Mouse (Mus musculus) neural tube, embryonic 13.5 days (tissue): Measurements from ENCODE around the gene Scn5a. TPM values are rescaled to one million over a fixed set of nuclear protein-coding genes. Genes with fewer than 3 reads are reported as not detected.

Experiments
- ATAC-seq: fragments of 200-750 bp; cut with Nextera tagmentation; 2 replicates; pipeline ENCODE4 v1.8.0; 2017; ENCODE audit warnings: low read depth, mild to moderate bottlenecking, moderate TSS enrichment, moderate library complexity
- H3K27ac ChIP-seq: fragments of 300-500 bp; sonication (generic); replicated peaks from 2 replicates; pipeline ENCODE4 v1.5.1; 2015; ENCODE audit warnings: moderate library complexity, mild to moderate bottlenecking, inconsistent platforms
- H3K27me3 ChIP-seq: fragments of 300-500 bp; sonication (generic); 2 replicates; pipeline ENCODE4 v1.6.1; 2015; ENCODE audit warnings: mild to moderate bottlenecking, inconsistent platforms
- H3K36me3 ChIP-seq: fragments of 300-500 bp; sonication (generic); 2 replicates; pipeline ENCODE4 v1.6.1; 2015; ENCODE audit warnings: mild to moderate bottlenecking, inconsistent platforms
- H3K4me1 ChIP-seq: fragments of 300-500 bp; sonication (generic); replicated peaks from 2 replicates; pipeline ENCODE4 v1.6.1; 2015; ENCODE audit warnings: inconsistent platforms
- H3K4me2 ChIP-seq: fragments of 300-500 bp; sonication (generic); 2 replicates; pipeline ENCODE4 v1.6.1; 2015; ENCODE audit warnings: inconsistent platforms, mild to moderate bottlenecking, moderate library complexity
- H3K4me3 ChIP-seq: fragments of 300-500 bp; sonication (generic); 2 replicates; pipeline ENCODE4 v1.5.1; 2015; ENCODE audit warnings: mild to moderate bottlenecking, inconsistent platforms
- H3K9ac ChIP-seq: fragments of 300-500 bp; sonication (generic); 2 replicates; pipeline ENCODE4 v1.6.1; 2015; ENCODE audit warnings: moderate library complexity, mild to moderate bottlenecking, inconsistent platforms
- H3K9me3 ChIP-seq: fragments of 300-500 bp; sonication (generic); 2 replicates; pipeline ENCODE4 v1.6.1; 2016; ENCODE audit warnings: inconsistent platforms
- WGBS: fragments of 180-500 bp; shearing (Covaris S2); methylation state at CpG from one replicate; pipeline ENCODE4 v1.1.7; 2015; 5-methylcytosine and 5-hydroxymethylcytosine counted together
- polyA plus RNA-seq: library from polyadenylated mRNA; unstranded; fragments of >200 nt; fragmentation: Nextera tagmentation; extraction: Ambion mirVana; gene quantifications from 2 replicates; pipeline ENCODE4 v1.2.1, GENCODE M21; 2015

The Scn5a gene
- polyA plus RNA-seq, 1 experiment from 2014 or later = 1.1 TPM

DNA sequence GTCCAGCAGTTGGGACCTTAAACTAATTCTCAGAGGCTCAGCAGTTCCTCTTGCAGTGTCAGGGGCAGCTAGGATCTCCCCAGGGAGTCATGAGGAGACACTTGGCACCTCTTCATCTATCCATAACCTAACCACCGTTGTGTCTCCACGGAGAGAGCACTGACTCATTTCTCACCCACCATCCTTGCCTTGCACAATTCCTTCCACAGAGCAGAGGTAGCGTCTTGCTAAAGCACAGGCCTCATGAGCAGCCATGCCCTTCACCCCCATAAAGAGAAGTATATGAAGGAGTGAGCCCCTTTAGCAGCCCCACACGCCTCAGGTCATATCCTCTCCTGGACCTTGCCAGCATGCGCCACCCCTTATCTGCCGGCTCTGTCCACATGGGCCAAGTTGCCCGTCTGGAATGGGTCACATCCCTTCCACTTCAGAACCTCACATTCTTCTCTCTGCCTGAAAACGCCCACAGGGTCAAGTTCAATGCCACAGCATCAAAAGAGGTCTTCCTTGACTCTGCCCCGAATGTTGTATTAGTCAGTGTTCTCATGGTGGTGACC, 105.1 kb downstream of the Scn5a start:
- Histone ChIP-seq H3K27ac (no peak overlapping the region), H3K4me1 (peaks cover 14% of the 10 kb centered on the region), H3K27me3 (no peaks in the 10 kb centered on the region), H3K9ac (no peak overlapping the region), H3K36me3 (peaks cover 16% of the 10 kb centered on the region), H3K9me3 (no peaks in the 10 kb centered on the region), H3K4me3 (no peak overlapping the region), H3K4me2 (no peak overlapping the region)
- 82% methylated on average over 9 of the region's 9 CpGs for WGBS
- ATAC-seq = no peak

DNA sequence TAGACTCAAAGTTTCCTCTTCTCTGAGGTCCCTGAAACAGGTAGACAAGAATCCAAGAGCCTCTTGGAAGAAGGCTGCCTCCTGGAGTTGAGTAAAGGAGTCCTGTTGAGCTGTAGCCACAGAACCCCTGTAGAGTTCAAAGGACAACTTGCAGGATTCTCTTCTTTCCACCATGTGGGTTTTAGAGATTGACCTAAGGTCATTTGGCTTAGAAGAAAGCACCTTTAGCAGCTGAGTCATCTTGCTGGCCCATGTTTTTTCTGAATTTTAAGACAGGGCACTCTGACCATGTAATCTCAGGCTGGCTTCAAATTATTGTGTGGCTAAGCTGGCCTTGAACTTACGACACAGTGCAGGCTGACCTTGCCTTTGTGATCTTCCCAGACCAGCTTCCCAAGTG, 105.8 kb downstream of the Scn5a start:
- 79% methylated on average over 1 of the region's 1 CpGs for WGBS

DNA sequence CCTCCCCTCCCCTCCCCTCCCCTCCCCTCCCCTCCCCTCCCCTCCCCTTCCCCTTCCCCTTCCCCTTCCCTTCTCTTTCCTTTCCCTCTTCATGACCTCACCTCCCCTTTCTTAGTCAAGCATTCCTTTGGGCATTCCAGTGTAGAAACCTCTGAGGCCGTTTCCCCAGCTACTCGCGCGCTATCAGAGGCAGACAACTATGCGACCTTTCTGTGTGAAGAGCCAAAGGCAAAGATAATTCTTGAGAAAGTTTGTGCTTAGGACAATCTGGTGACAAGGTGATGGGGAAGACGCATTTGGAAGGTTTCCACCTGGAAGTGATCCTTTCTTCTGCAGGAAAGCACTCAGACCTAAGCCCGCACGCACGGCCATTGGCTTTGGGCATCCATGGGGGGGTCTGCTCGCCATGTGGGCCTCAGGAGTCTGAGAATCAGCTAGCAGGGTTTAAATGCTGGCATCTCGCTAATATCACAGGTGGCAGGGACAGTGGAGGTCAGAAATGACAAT, 106.4 kb downstream of the Scn5a start:
- H3K9me3 ChIP-seq = no peaks in the 10 kb centered on the region
- H3K4me3 ChIP-seq = no peak overlapping the region
- peaks cover 28% of the 10 kb centered on the region for H3K36me3 ChIP-seq
- no peak for ATAC-seq
- H3K27ac ChIP-seq = no peak overlapping the region
- H3K4me2 ChIP-seq = no peak overlapping the region
- peaks cover 2% of the 10 kb centered on the region for H3K4me1 ChIP-seq
- no peaks in the 10 kb centered on the region for H3K27me3 ChIP-seq
- H3K9ac ChIP-seq = no peak overlapping the region
- WGBS = 81% methylated on average over 11 of the region's 11 CpGs

More for the DNA sequence above, 105.8 kb downstream of the Scn5a start:
- Histone ChIP-seq H3K9me3 (no peaks in the 10 kb centered on the region), H3K4me2 (no peak overlapping the region), H3K4me3 (no peak overlapping the region), H3K27me3 (no peaks in the 10 kb centered on the region), H3K36me3 (peaks cover 23% of the 10 kb centered on the region), H3K4me1 (peaks cover 7% of the 10 kb centered on the region), H3K9ac (no peak overlapping the region), H3K27ac (no peak overlapping the region)
- no peak for ATAC-seq

DNA sequence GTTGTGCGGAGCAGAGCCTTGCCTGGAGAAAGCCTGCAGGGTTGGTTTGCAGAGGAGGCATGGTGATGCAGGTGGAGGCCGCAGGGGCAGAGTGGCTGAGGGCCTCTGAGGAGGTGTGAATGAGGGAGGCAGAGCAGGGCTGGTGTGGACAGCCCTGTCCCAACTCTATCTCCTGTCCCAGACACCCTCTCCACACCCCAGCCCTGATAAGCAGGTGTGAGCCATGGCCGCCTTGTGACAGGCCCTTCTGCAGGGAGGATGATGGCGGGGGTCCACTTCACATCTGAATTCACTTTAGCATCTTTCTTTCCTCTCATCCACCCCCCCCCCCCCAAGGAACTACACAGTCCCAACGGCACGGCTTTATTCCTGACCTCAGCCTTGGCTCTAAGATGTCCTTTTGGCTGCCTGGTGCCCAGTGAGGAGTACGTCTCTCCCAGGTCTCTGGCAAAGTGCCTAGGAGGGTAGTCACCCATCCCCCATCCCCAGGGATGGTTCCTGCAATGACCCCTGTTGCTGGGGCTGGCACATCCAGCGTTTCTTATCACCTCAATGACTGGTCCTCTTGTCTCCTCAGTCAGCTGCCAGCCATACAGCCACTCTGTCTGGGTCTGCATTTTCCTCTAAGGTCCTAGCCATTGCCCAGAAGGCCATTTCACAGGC, 109.0 kb downstream of the Scn5a start:
- Histone ChIP-seq H3K4me2 (no peak overlapping the region), H3K9ac (no peak overlapping the region), H3K27me3 (no peaks in the 10 kb centered on the region), H3K9me3 (no peaks in the 10 kb centered on the region), H3K4me1 (no peaks in the 10 kb centered on the region; the same call in 1 of the 2 replicates), H3K27ac (no peak overlapping the region), H3K4me3 (no peak overlapping the region), H3K36me3 (peaks cover 52% of the 10 kb centered on the region)
- ATAC-seq = no peak
- 82% methylated on average over 8 of the region's 8 CpGs for WGBS

- H3K27me3 ChIP-seq = no peaks in the 10 kb centered on the region
- H3K9me3 ChIP-seq = no peaks in the 10 kb centered on the region
- H3K27ac ChIP-seq = no peak overlapping the region
- ATAC-seq = 0 out of 2 replicates have a peak, but pooled peaks have one; percentile 52
- H3K9ac ChIP-seq = no peak overlapping the region
- H3K4me3 ChIP-seq = no peak overlapping the region
- peaks cover 79% of the 10 kb centered on the region for H3K36me3 ChIP-seq
- WGBS = 63% methylated on average over 7 of the region's 7 CpGs
- no peaks in the 10 kb centered on the region; the same call in 1 of the 2 replicates for H3K4me1 ChIP-seq
- no peak overlapping the region for H3K4me2 ChIP-seq
Measured at GRCm38 (mm10) chr9:119465595-119465994, 113.2 kb downstream of the Scn5a start.

GRCm38 (mm10) chr9:119465056-119465455, 113.8 kb downstream of the Scn5a start:
- no peaks in the 10 kb centered on the region for H3K9me3 ChIP-seq
- no peak overlapping the region for H3K4me2 ChIP-seq
- H3K9ac ChIP-seq = no peak overlapping the region
- H3K4me1 ChIP-seq = no peaks in the 10 kb centered on the region; the same call in 1 of the 2 replicates
- H3K27ac ChIP-seq = no peak overlapping the region
- H3K4me3 ChIP-seq = no peak overlapping the region
- ATAC-seq = no peak
- no peaks in the 10 kb centered on the region for H3K27me3 ChIP-seq
- WGBS = 78% methylated on average over 6 of the region's 6 CpGs
- peaks cover 75% of the 10 kb centered on the region for H3K36me3 ChIP-seq

- whole genome bisulfite sequencing = 51% methylated on average over 8 of the region's 8 CpGs
- H3K4me2 ChIP-seq = no peak overlapping the region
- ATAC-seq = no peak
- no peak overlapping the region for H3K4me3 ChIP-seq
- H3K27me3 ChIP-seq = no peaks in the 10 kb centered on the region
- H3K9ac ChIP-seq = no peak overlapping the region
- H3K4me1 ChIP-seq = no peaks in the 10 kb centered on the region
- H3K27ac ChIP-seq = no peak overlapping the region
- H3K9me3 ChIP-seq = no peaks in the 10 kb centered on the region
- peaks cover 68% of the 10 kb centered on the region for H3K36me3 ChIP-seq
Measured at GRCm38 (mm10) chr9:119460410-119460809, 118.4 kb downstream of the Scn5a start.

- Histone ChIP-seq H3K4me2 (no peak overlapping the region), H3K27me3 (no peaks in the 10 kb centered on the region), H3K9ac (no peak overlapping the region), H3K27ac (no peak overlapping the region), H3K4me3 (no peak overlapping the region), H3K4me1 (no peaks in the 10 kb centered on the region), H3K36me3 (peaks cover 58% of the 10 kb centered on the region), H3K9me3 (no peaks in the 10 kb centered on the region)
- 90% methylated on average over 14 of the region's 14 CpGs for WGBS
- no peak for ATAC-seq
Measured at GRCm38 (mm10) chr9:119457122-119457521, 121.7 kb downstream of the Scn5a start.

- Histone ChIP-seq H3K27me3 (no peaks in the 10 kb centered on the region), H3K27ac (no peak overlapping the region), H3K9ac (no peak overlapping the region), H3K4me3 (no peak overlapping the region), H3K36me3 (peaks cover 65% of the 10 kb centered on the region), H3K4me1 (no peaks in the 10 kb centered on the region), H3K4me2 (no peak overlapping the region), H3K9me3 (no peaks in the 10 kb centered on the region)
- ATAC-seq = no peak
- 92% methylated on average over 14 of the region's 14 CpGs for WGBS
Measured at GRCm38 (mm10) chr9:119455967-119456366, 122.8 kb downstream of the Scn5a start.

DNA sequence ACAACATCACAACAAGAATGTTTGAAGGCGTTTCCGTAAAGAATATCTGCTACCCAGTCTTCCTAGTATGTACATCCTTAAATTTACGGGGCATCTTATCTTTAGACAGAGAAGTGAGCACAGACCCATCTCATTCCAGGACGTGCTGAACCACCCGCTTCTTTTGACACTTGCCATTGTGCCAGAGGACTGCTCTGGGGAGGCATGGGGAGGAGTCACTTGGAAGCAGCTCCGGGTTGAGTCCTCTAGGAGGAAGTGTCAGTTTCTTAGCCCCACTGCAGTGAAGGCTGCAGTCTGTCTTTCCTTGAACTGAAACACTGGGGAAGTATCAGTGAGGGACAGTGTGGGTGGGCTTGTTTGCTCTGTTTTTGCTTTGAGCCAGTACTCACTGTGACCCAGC, 133.1 kb downstream of the Scn5a start:
- H3K4me1 ChIP-seq = peaks cover 16% of the 10 kb centered on the region
- H3K27ac ChIP-seq = no peak overlapping the region; the same call in 1 of the 2 replicates
- peak overlapping the region; percentile 88 for H3K4me2 ChIP-seq
- 46% methylated on average over 6 of the region's 6 CpGs for WGBS
- ATAC-seq = no peak
- peaks cover 43% of the 10 kb centered on the region for H3K36me3 ChIP-seq
- peak overlapping the region; percentile 80 for H3K4me3 ChIP-seq
- H3K27me3 ChIP-seq = no peaks in the 10 kb centered on the region
- H3K9me3 ChIP-seq = no peaks in the 10 kb centered on the region
- H3K9ac ChIP-seq = peak overlapping the region; percentile 93

DNA sequence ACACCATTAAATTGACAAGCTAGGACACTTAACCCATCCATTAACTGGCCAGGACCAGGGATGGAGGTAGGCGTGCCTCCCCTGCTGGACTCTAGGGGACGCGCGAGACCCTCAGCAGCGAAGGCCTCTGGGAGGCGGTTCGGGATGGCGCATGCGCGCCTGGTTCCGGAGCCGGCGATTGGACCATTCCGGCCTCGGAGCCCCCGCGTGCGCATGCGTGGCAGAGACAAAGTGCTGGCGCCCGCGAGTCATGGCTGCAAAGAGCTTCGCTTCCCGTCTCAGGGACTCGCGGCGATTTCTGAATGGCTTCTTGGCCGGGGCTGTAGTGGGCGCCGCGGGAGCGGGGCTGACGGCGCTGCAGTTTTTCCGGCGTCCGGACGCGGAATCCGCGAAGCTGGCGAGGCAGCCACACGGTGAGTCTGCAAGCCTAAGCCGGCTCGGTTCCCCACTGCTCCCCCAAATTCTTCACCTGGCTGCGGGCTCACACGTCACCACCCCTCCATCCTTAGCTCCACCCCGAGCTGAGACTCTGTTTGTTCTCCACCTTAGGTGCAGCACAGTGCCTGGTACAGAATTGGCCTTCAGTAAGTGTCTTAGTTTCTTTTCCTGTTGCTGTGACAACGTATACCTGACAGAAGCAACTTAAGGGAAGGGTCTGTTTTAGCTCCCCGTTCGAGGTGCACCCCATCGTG, 133.9 kb downstream of the Scn5a start, which contains the start of gene Exog:
Gene Exog, plus strand, starts transcription at position 206 of the 692 bp plus-strand sequence.
- WGBS = under 1% methylated on average over 52 of the region's 52 CpGs
- Histone ChIP-seq H3K4me1 (peaks cover 16% of the 10 kb centered on the region), H3K4me3 (peak within 1 kb of the TSS; percentile 80)

GRCm38 (mm10) chr9:119438498-119439000, 140.3 kb downstream of the Scn5a start:
- no peaks in the 10 kb centered on the region for H3K9me3 ChIP-seq
- H3K9ac ChIP-seq = no peak overlapping the region
- no peak for ATAC-seq
- H3K27me3 ChIP-seq = no peaks in the 10 kb centered on the region
- peaks cover 67% of the 10 kb centered on the region for H3K36me3 ChIP-seq
- no peak overlapping the region for H3K27ac ChIP-seq
- H3K4me1 ChIP-seq = no peaks in the 10 kb centered on the region
- 92% methylated on average over 9 of the region's 9 CpGs for WGBS
- H3K4me2 ChIP-seq = no peak overlapping the region
- H3K4me3 ChIP-seq = no peak overlapping the region

More for the DNA sequence above, 133.9 kb downstream of the Scn5a start, which contains the start of gene Exog:
- ATAC-seq = peak; percentile 94
- Histone ChIP-seq H3K27ac (peak within 1 kb of the TSS; percentile 80), H3K9ac (peak within 1 kb of the TSS; percentile 93), H3K36me3 (peaks cover 41% of the 10 kb centered on the region), H3K9me3 (no peaks in the 10 kb centered on the region), H3K4me2 (peak within 1 kb of the TSS; percentile 88), H3K27me3 (no peaks in the 10 kb centered on the region)
